Mouse (Mus musculus) liver, adult 2 months (tissue): ENCODE data around the gene Fgf14. TPM values are rescaled to one million over a fixed set of nuclear protein-coding genes. Genes with fewer than 3 reads are reported as not detected.

Experiments used
- DNase-seq: peaks from one replicate; pipeline ENCODE4 v3.0.0-alpha.2; 2011; ENCODE audit warnings: low read depth, low spot score; ENCODE audit errors: extremely low read depth
- H3K27ac ChIP-seq: fragments of 200-500 bp; replicated peaks from 2 replicates; pipeline ENCODE4 v1.5.1; 2012; ENCODE audit warnings: low read depth, mild to moderate bottlenecking, control low read depth, inconsistent platforms, low read length; ENCODE audit not compliant: insufficient read depth
- H3K27me3 ChIP-seq: fragments of 200-500 bp; 2 replicates; pipeline ENCODE4 v1.6.1; 2012; ENCODE audit warnings: mild to moderate bottlenecking, moderate library complexity, low read length, inconsistent platforms; ENCODE audit not compliant: control insufficient read depth, insufficient read depth
- H3K36me3 ChIP-seq: fragments of 200-500 bp; 2 replicates; pipeline ENCODE4 v1.6.1; 2012; ENCODE audit warnings: low read length, inconsistent platforms; ENCODE audit not compliant: control insufficient read depth, insufficient read depth
- H3K4me1 ChIP-seq: fragments of 200-500 bp; 2 replicates; pipeline ENCODE4 v1.6.1; 2011; ENCODE audit warnings: low read length; ENCODE audit not compliant: control insufficient read depth, insufficient read depth
- H3K4me3 ChIP-seq: fragments of 200-500 bp; 2 replicates; pipeline ENCODE4 v1.5.1; 2011; ENCODE audit warnings: low read depth, mild to moderate bottlenecking, control low read depth, low read length, moderate library complexity; ENCODE audit not compliant: insufficient read depth
- H3K79me2 ChIP-seq: fragments of 200-500 bp; 2 replicates; pipeline ENCODE4 v1.6.1; 2012; ENCODE audit warnings: inconsistent platforms, mild to moderate bottlenecking, low read length, moderate library complexity; ENCODE audit not compliant: control insufficient read depth, insufficient read depth
- H3K9ac ChIP-seq: fragments of 200-500 bp; 2 replicates; pipeline ENCODE4 v1.6.1; 2012; ENCODE audit warnings: low read depth, mild to moderate bottlenecking, control low read depth, inconsistent platforms, low read length
- CTCF ChIP-seq: fragments of 200-500 bp; IDR thresholded peaks from 2 replicates; pipeline ENCODE4 v1.5.1; 2011; ENCODE audit warnings: low read depth, low read length, control low read depth
- POLR2A ChIP-seq: fragments of 200-500 bp; IDR thresholded peaks from 2 replicates; pipeline ENCODE4 v1.6.1; 2011; ENCODE audit warnings: low read length, control low read depth; ENCODE audit not compliant: insufficient read depth; ENCODE audit errors: extremely low read depth
- WGBS: fragments of 180-500 bp; shearing (Covaris S2); methylation state at CpG from one replicate; pipeline ENCODE4 v1.1.7; 2018; 5-methylcytosine and 5-hydroxymethylcytosine counted together
- polyA plus RNA-seq: library from polyadenylated mRNA; depleted of rRNA; stranded (reverse); fragments of >200 nt; gene quantifications from 2 replicates; pipeline ENCODE4 v1.2.3, GENCODE M21; 2012
- total RNA-seq: library from RNA; depleted of rRNA; stranded (reverse); fragments of >200 nt; gene quantifications from 2 replicates; pipeline ENCODE4 v1.2.3, GENCODE M21; 2014

The Fgf14 gene
- total and polyA plus RNA-seq, 2 experiments = not detected

- H3K79me2 ChIP-seq = no peaks in the 10 kb centered on the region
- no peak overlapping the region for H3K4me3 ChIP-seq
- no peaks in the 10 kb centered on the region for H3K4me1 ChIP-seq
- TF ChIP-seq CTCF (no peak), POLR2A (no peak)
- no peaks in the 10 kb centered on the region for H3K27me3 ChIP-seq
- H3K9ac ChIP-seq = no peak overlapping the region
- H3K27ac ChIP-seq = no peak overlapping the region
- peak; percentile 71 for DNase-seq
- no peaks in the 10 kb centered on the region for H3K36me3 ChIP-seq
Observed at GRCm38 (mm10) chr14:124328391-124328790, 348.5 kb downstream of the Fgf14 start.

- no peaks in the 10 kb centered on the region for H3K36me3 ChIP-seq
- no peak for DNase-seq
- H3K79me2 ChIP-seq = no peaks in the 10 kb centered on the region
- TF ChIP-seq CTCF (no peak), POLR2A (no peak)
- no peaks in the 10 kb centered on the region for H3K27me3 ChIP-seq
- no peak overlapping the region for H3K9ac ChIP-seq
- no peak overlapping the region for H3K27ac ChIP-seq
- H3K4me3 ChIP-seq = no peak overlapping the region
- WGBS = 33% methylated on average over 1 of the region's 1 CpGs
- no peaks in the 10 kb centered on the region for H3K4me1 ChIP-seq
Observed at GRCm38 (mm10) chr14:124319017-124319718, 357.8 kb downstream of the Fgf14 start.

DNA sequence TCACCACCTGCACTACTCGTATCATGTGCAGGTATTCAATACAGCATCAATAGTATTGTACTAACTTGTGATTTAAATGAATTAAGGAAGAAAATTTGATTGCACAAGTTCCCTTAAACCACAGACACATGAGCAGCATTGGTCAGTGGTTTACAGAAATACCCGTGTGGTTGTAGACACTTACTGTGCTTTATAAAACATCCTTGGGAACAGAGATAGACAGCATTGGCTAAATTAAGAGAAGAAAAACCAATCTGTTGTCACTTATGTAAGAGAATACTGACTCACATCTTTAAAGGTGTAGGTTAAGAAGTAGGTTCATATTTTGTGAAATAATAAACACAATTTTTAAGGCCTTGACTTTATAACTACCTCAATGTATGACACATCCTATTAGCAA lies 361.4 kb downstream of the Fgf14 start:
- DNase-seq = no peak
- no peak overlapping the region for H3K4me3 ChIP-seq
- H3K79me2 ChIP-seq = no peaks in the 10 kb centered on the region
- H3K9ac ChIP-seq = no peak overlapping the region
- 68% methylated on average over 2 of the region's 2 CpGs for WGBS
- TF ChIP-seq POLR2A = no peak
- no peak for TF ChIP-seq CTCF
- H3K27me3 ChIP-seq = no peaks in the 10 kb centered on the region
- no peaks in the 10 kb centered on the region for H3K4me1 ChIP-seq
- no peaks in the 10 kb centered on the region for H3K36me3 ChIP-seq
- H3K27ac ChIP-seq = no peak overlapping the region

- Histone ChIP-seq H3K79me2 (no peaks in the 10 kb centered on the region), H3K27ac (no peak overlapping the region), H3K36me3 (no peaks in the 10 kb centered on the region), H3K9ac (no peak overlapping the region), H3K27me3 (no peaks in the 10 kb centered on the region), H3K4me1 (no peaks in the 10 kb centered on the region), H3K4me3 (no peak overlapping the region)
- TF ChIP-seq POLR2A = no peak
- TF ChIP-seq CTCF = no peak
- DNase-seq = no peak
Observed at GRCm38 (mm10) chr14:124287027-124287426, 389.9 kb downstream of the Fgf14 start.

- TF ChIP-seq POLR2A = no peak
- TF ChIP-seq CTCF = no peak
- no peak overlapping the region for H3K27ac ChIP-seq
- H3K4me1 ChIP-seq = no peaks in the 10 kb centered on the region
- no peak overlapping the region for H3K9ac ChIP-seq
- H3K79me2 ChIP-seq = no peaks in the 10 kb centered on the region
- no peak for DNase-seq
- H3K4me3 ChIP-seq = no peak overlapping the region
- no peaks in the 10 kb centered on the region for H3K36me3 ChIP-seq
- H3K27me3 ChIP-seq = no peaks in the 10 kb centered on the region
Observed at GRCm38 (mm10) chr14:124278384-124278944, 398.5 kb downstream of the Fgf14 start.

DNA sequence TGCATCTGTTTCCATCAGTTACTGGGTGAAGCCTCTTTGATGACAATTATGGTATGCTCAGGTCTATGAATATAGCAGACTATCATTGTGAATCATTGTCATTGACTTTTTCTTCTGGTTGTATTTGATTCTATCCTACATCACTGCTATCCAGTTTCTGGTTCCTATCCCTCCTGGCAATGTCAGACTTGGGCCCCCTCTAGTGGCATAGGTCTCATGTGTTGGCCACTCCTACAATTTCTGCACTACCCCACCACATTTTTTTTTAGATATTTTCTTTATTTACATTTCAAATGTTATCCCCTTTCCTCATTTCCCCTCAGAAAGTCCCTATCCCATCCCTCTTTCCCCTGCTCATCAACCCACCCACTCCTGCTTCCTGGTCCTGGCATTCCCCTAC lies 409.9 kb downstream of the Fgf14 start:
- Histone ChIP-seq H3K79me2 (no peaks in the 10 kb centered on the region), H3K4me3 (no peak overlapping the region), H3K27me3 (no peaks in the 10 kb centered on the region), H3K4me1 (no peaks in the 10 kb centered on the region), H3K9ac (no peak overlapping the region), H3K27ac (no peak overlapping the region), H3K36me3 (no peaks in the 10 kb centered on the region)
- DNase-seq = no peak
- TF ChIP-seq POLR2A (no peak), CTCF (no peak)
